Mouse (Mus musculus): ENCODE results near the gene Mrtfb.

The Mrtfb gene

GRCm38 (mm10) chr16:13437770-13438372 lies 181.6 kb downstream of the Mrtfb start:
- DNase-seq (ENCODE audit: low spot score), result peak; percentile 79

- DNase-seq (ENCODE audit: low spot score), result peak; percentile 65
Observed at GRCm38 (mm10) chr16:13440468-13440867, 184.2 kb downstream of the Mrtfb start.

DNA sequence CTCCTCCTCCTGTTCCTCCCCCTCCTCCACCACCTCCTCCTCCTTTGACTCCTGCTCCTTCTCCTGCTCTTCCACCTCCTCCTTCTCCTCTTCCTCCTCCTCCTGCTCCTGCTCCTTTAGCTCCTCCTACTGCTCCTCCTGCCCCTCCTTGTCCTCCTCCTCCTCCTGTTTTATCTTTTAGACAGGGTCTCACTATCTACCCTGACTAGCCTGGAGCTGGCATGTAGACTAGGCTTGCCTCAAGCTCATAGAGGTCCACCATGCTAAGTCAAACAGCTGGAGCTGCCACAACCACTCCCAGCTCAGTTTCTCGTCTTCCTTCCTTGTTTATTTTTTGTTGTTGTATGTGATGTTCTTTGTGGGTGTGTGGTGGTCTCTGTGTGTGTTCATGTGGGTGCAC lies 187.5 kb downstream of the Mrtfb start:
- DNase-seq (ENCODE audit: low spot score), result no peak

- no peak for DNase-seq (ENCODE audit: low spot score)
Observed at GRCm38 (mm10) chr16:13445461-13445860, 189.2 kb downstream of the Mrtfb start.

- DNase-seq (ENCODE audit: low spot score), result peak; percentile 42
Observed at GRCm38 (mm10) chr16:13446488-13446887, 190.2 kb downstream of the Mrtfb start.

DNA sequence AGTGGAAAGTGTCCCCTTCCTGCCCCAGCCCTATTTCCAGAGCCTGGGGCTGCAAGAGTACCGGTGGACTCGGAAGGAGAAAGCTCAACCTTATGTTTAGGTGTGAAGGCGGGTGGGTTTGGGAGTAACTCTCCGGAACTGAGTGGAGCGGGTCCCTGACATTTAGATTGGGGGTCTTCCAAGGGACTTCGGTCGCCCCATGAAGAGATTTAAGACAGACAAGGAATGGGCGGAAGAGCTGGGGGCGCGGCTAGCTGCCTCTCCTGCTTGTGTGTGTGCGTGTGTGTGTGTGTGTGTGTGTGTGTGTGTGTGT lies 190.6 kb downstream of the Mrtfb start:
- no peak for DNase-seq (ENCODE audit: low spot score)

DNA sequence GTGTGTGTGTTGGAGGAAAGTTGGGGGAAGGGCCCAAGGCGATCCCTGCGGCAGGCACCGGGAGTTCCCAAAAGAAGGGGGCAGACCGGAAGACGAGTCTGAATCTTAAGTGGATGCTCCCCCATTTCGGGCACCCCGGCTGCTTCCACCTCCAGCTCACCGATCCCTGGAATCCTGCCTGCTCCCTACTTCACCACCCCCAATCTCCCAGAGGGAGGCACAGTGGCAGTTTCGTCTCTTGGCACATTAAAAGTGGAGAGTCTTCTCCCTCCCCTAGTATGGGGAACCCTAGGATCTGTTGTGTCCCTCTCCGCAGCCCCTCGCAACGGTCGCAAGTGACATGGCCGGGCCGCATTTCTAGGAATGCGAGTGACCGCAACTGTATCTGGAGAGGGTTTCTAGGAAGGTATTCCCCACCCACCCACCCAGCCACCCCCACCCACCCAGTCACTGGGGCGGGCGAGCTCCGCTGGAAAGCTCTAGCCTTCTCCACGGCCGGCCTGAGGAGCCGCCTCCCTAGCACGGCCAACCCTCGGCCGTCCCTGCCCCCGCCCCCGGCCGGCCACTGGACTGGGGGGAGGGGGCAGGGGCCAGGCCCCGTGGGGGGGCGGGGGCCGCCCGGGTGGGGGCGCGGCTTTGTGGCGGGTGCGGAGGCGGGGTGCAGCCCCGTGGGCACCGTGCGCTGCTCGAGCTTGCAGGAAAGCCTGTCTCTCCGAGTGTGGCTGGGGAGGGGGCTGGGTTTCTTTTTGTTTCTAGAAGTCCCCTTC lies 191.2 kb downstream of the Mrtfb start:
- peak; percentile 18 for DNase-seq (ENCODE audit: low spot score)

- DNase-seq (ENCODE audit: low spot score), result peak; percentile 45
Observed at GRCm38 (mm10) chr16:13448051-13448705, 191.9 kb downstream of the Mrtfb start.

GRCm38 (mm10) chr16:13448706-13449090 lies 192.4 kb downstream of the Mrtfb start:
- DNase-seq (ENCODE audit: low spot score), result no peak

GRCm38 (mm10) chr16:13449491-13449890 lies 193.2 kb downstream of the Mrtfb start:
- DNase-seq (ENCODE audit: low spot score), result no peak

GRCm38 (mm10) chr16:13450831-13451230 lies 194.6 kb downstream of the Mrtfb start:
- no peak for DNase-seq (ENCODE audit: low spot score)

DNA sequence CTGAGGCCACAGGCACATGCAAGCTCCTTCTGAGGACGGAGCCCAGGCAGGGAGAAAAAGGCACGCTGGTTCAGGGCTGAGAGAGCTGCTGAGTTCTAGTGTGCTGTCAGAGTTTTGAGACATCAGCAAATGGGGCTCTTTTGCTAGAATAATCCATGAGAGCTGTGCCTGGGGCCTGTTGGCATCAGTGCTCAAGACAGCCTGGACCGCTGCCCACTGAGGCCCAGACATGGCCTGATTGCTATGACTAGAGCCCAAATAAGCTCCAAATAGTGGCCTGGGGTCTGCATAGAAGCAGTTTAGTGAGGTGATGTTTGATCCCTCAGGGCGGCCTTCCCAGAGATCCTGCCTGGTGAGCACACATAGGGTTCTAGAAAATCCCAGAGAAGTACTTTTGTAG lies 195.7 kb downstream of the Mrtfb start:
- DNase-seq (ENCODE audit: low spot score), result no peak

GRCm38 (mm10) chr16:13452661-13453060 lies 196.4 kb downstream of the Mrtfb start:
- no peak for DNase-seq (ENCODE audit: low spot score)

DNA sequence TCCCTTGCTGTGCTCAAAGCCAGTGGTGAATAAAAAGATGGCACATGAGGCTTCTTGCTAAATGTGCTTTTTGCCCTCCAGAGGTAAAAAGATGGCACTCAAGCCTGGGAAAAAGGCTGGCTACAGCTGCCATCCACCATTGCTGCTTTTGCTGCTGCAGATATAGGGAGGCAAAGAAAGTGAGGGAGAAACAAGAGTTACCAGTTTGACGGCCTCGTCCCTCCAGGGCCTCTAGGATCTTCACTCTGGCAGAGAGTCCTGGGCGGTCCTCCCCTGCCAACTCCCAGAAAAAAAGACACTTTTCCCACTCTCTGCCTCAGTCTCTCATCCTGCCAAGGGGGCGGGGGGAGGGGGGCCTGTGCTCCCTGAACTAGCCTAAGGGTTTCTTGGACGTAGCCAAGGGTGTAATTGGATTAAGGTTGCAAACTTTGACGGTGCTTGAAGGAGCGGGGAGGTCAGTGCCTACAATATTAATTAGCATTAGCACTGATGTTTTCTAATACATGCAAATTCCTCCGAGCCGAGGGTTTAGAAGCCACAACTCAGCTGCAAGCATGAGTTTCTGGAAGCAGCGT lies 197.8 kb downstream of the Mrtfb start:
- peak; percentile 49 for DNase-seq (ENCODE audit: low spot score)

DNA sequence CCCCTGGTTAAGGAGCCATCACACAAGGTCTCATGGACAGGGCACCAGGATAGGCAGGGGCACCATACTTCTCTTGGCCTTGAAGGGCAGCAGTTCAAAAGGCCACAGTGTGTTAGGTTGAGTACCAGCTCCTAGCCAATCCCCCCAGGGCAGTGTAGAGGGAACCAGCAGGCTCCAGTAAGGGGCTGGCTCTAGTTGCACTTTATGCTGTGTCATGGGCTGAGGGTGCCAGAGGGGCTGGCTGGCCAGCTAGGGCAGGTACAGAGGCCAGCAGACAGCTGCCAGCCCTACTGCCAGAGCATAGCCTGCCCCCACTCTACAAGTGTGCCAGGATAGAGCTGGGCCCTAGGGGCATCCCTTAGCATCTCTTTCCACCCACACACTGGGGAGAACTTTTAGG lies 199.3 kb downstream of the Mrtfb start:
- DNase-seq (ENCODE audit: low spot score), result no peak

DNA sequence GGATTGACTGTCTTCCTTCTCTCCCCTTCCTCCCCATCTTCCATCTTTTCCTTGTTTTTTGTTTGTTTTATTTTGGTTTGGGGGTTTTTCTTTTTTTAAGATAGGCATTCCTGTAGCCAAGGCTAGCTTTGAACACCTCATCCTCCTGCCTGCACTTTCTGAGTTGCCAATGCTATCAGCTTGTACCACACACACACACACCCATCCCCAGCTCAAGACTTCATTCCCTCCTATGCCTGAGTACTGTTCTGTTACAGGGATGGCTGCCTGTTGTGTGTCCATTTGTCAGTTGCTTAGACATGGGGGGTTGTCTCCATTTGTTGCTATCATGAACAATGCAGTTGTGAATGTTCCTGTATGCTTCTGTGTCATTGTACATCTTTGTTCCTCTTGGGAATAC lies 202.3 kb downstream of the Mrtfb start:
- no peak for DNase-seq (ENCODE audit: low spot score)

DNA sequence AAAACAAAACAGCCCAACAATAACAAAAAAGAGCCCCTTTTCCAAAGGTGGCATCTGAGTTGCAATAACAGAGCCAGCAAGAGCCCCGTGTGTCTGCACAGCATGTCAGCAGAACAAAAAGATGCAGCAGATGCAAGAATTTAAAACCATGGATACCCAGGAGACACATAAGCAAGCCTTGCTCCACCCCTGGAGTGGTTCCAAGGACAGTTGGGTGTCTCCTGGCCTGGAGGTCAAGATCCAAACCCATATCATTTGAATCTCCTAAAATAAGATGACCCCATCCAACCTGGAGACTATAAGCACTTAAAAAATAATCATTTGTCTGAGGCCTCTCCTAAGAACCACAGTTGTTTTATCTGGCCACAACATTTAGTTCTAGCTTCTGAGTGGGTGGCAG lies 203.8 kb downstream of the Mrtfb start:
- DNase-seq (ENCODE audit: low spot score), result no peak

DNA sequence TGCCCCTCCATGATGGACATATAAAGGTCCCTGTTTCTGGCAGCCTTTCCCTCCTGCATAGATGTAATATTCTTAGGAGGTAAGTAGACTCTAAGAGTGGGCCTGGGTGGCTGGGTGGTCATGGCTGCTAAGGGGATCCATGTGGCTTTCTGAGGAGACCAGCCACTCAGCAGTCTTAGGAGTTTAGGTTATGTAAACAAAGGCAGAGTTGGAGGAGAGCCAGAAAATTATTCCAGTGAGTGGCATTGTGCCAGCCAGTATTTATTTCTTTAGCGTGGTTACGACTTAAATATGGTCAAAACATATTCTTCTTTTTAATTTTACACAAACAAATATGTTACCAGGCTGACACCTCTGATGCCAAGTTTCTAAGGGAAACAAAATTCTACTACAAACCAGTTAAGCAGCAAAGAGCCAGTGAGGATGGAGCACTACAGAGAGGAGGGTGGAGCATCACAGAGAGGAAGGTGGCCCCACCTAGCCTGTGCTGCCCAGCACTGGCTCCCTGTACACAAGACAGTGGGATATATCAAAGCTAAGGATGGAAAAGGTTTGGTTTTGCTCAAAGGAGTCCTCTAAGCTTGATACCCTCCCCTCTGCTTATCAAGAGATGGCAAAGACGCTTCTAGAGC lies 204.6 kb downstream of the Mrtfb start:
- no peak for DNase-seq (ENCODE audit: low spot score)

- no peak for DNase-seq (ENCODE audit: low spot score)
Observed at GRCm38 (mm10) chr16:13464662-13465061, 208.4 kb downstream of the Mrtfb start.

Measured in retina, embryonic 14.5 days (tissue).